Mouse (Mus musculus): ENCODE results near the gene Adh1. TPM values are rescaled to one million over a fixed set of nuclear protein-coding genes. Genes with fewer than 3 reads are reported as not detected.

The Adh1 gene
- polyA plus RNA-seq, 1 experiment from 2014 or later = 14.0 TPM

GRCm38 (mm10) chr3:138224363-138224954 is 36.3 kb upstream of the Adh1 start:
- H3K9ac ChIP-seq (ENCODE audit: low read length) = no peak overlapping the region

DNA sequence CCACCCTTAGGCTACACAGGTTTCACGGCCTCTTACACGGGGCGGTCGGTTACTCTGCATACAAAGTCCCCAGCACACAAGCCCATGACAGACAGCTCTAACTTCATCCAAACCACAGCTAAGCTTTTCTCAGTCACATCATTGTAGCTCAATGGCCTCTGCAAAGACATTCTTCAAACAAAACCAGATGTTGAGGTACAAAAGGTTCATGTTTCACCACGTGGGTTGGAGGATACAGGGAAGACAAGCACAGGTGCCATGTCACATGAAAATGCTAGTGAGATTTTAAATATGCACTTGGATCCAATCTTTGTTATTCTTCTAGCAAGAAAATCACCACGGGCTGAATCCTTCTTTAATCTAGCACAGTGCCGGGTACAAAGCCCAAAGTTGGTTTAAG is 35.5 kb upstream of the Adh1 start:
- H3K4me1 ChIP-seq (ENCODE audit: control insufficient read depth, insufficient read depth, low read length) = no peaks in the 10 kb centered on the region
- H3K27ac ChIP-seq (ENCODE audit: low read length) = no peak overlapping the region
- no peak overlapping the region for H3K4me2 ChIP-seq (ENCODE audit: low read depth, low read length)
- ATAC-seq (replicated peaks; ENCODE audit: extremely low read depth, insufficient read depth, low FRiP score) = no peak
- no peaks in the 10 kb centered on the region for H3K9me3 ChIP-seq (replicated peaks; ENCODE audit: control insufficient read depth, low read length)
- WGBS = 77% methylated on average over 6 of the region's 7 CpGs
- no peaks in the 10 kb centered on the region for H3K27me3 ChIP-seq (ENCODE audit: control insufficient read depth, insufficient read depth, low read length)
- H3K9ac ChIP-seq (ENCODE audit: low read length) = no peak overlapping the region
- no peaks in the 10 kb centered on the region for H3K36me3 ChIP-seq (ENCODE audit: control insufficient read depth, insufficient read depth)
- no peak overlapping the region for H3K4me3 ChIP-seq (ENCODE audit: low read length)

More at GRCm38 (mm10) chr3:138224363-138224954, 36.3 kb upstream of the Adh1 start:
- no peak overlapping the region for H3K4me2 ChIP-seq (ENCODE audit: low read depth, low read length)
- no peaks in the 10 kb centered on the region for H3K9me3 ChIP-seq (replicated peaks; ENCODE audit: control insufficient read depth, low read length)
- H3K36me3 ChIP-seq (ENCODE audit: control insufficient read depth, insufficient read depth) = no peaks in the 10 kb centered on the region
- no peaks in the 10 kb centered on the region for H3K27me3 ChIP-seq (ENCODE audit: control insufficient read depth, insufficient read depth, low read length)
- no peak overlapping the region for H3K4me3 ChIP-seq (ENCODE audit: low read length)
- ATAC-seq (replicated peaks; ENCODE audit: extremely low read depth, insufficient read depth, low FRiP score) = no peak
- 83% methylated on average over 13 of the region's 13 CpGs for WGBS
- H3K27ac ChIP-seq (ENCODE audit: low read length) = no peak overlapping the region
- H3K4me1 ChIP-seq (ENCODE audit: control insufficient read depth, insufficient read depth, low read length) = no peaks in the 10 kb centered on the region

DNA sequence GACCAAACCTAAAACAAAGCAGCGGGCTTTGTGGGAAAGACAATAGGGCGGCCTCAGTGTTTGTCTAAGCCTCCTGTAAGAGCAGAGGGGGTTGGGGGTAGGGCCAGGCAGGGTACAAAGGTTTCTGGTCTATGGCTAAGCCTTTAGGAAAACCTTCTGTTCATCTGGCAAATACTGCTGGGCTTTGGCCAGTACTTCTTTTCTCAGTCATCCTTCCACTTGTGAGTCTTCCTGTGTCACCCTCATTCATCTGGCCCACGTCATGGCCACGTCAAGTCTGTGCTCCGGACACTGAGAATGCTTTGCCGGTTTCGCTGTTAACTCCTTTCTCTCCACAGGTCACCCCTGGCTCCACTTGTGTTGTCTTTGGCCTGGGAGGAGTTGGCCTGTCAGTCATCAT is 34.9 kb upstream of the Adh1 start:
- Histone ChIP-seq H3K27me3 (ENCODE audit: control insufficient read depth, insufficient read depth, low read length) (no peaks in the 10 kb centered on the region), H3K36me3 (ENCODE audit: control insufficient read depth, insufficient read depth) (no peaks in the 10 kb centered on the region), H3K9me3 (replicated peaks; ENCODE audit: control insufficient read depth, low read length) (no peaks in the 10 kb centered on the region), H3K4me1 (ENCODE audit: control insufficient read depth, insufficient read depth, low read length) (no peaks in the 10 kb centered on the region), H3K4me3 (ENCODE audit: low read length) (no peak overlapping the region), H3K27ac (ENCODE audit: low read length) (no peak overlapping the region), H3K9ac (ENCODE audit: low read length) (no peak overlapping the region), H3K4me2 (ENCODE audit: low read depth, low read length) (no peak overlapping the region)
- ATAC-seq (replicated peaks; ENCODE audit: extremely low read depth, insufficient read depth, low FRiP score) = no peak
- 42% methylated on average over 7 of the region's 7 CpGs for WGBS

GRCm38 (mm10) chr3:138226476-138226875 is 34.3 kb upstream of the Adh1 start:
- no peaks in the 10 kb centered on the region for H3K9me3 ChIP-seq (replicated peaks; ENCODE audit: control insufficient read depth, low read length)
- H3K36me3 ChIP-seq (ENCODE audit: control insufficient read depth, insufficient read depth) = no peaks in the 10 kb centered on the region
- ATAC-seq (replicated peaks; ENCODE audit: extremely low read depth, insufficient read depth, low FRiP score) = no peak
- H3K9ac ChIP-seq (ENCODE audit: low read length) = no peak overlapping the region
- H3K4me3 ChIP-seq (ENCODE audit: low read length) = no peak overlapping the region
- no peaks in the 10 kb centered on the region for H3K27me3 ChIP-seq (ENCODE audit: control insufficient read depth, insufficient read depth, low read length)
- H3K4me1 ChIP-seq (ENCODE audit: control insufficient read depth, insufficient read depth, low read length) = no peaks in the 10 kb centered on the region
- H3K4me2 ChIP-seq (ENCODE audit: low read depth, low read length) = no peak overlapping the region
- 90% methylated on average over 6 of the region's 6 CpGs for WGBS
- H3K27ac ChIP-seq (ENCODE audit: low read length) = no peak overlapping the region

GRCm38 (mm10) chr3:138227082-138227481 is 33.7 kb upstream of the Adh1 start:
- Histone ChIP-seq H3K9me3 (replicated peaks; ENCODE audit: control insufficient read depth, low read length) (no peaks in the 10 kb centered on the region), H3K27ac (ENCODE audit: low read length) (no peak overlapping the region), H3K9ac (ENCODE audit: low read length) (no peak overlapping the region), H3K27me3 (ENCODE audit: control insufficient read depth, insufficient read depth, low read length) (no peaks in the 10 kb centered on the region), H3K4me1 (ENCODE audit: control insufficient read depth, insufficient read depth, low read length) (no peaks in the 10 kb centered on the region), H3K4me3 (ENCODE audit: low read length) (no peak overlapping the region), H3K36me3 (ENCODE audit: control insufficient read depth, insufficient read depth) (no peaks in the 10 kb centered on the region), H3K4me2 (ENCODE audit: low read depth, low read length) (no peak overlapping the region)
- ATAC-seq (replicated peaks; ENCODE audit: extremely low read depth, insufficient read depth, low FRiP score) = no peak
- 96% methylated on average over 2 of the region's 2 CpGs for WGBS

DNA sequence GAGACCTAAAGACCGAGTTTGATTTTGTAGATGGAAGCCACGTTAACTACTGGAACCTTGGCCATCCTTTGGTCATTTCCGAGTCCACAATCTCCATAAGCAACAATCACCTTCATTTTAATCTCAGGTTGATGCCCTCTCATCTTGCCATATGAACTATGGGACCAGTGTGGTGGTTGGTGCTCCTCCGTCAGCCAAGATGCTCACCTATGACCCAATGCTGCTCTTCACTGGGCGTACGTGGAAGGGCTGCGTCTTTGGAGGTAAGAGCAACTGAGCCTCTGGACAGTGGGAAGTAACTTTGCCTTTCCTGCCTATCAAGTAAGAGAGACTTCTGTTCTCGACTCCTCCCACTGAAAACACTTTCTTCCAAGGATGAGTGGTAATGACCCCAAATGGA is 33.0 kb upstream of the Adh1 start:
- WGBS = 89% methylated on average over 8 of the region's 8 CpGs
- ATAC-seq (replicated peaks; ENCODE audit: extremely low read depth, insufficient read depth, low FRiP score) = no peak
- no peaks in the 10 kb centered on the region for H3K27me3 ChIP-seq (ENCODE audit: control insufficient read depth, insufficient read depth, low read length)

GRCm38 (mm10) chr3:138229448-138229847 is 31.3 kb upstream of the Adh1 start:
- no peak overlapping the region for H3K27ac ChIP-seq (ENCODE audit: low read length)
- 88% methylated on average over 1 of the region's 1 CpGs for WGBS
- H3K27me3 ChIP-seq (ENCODE audit: control insufficient read depth, insufficient read depth, low read length) = no peaks in the 10 kb centered on the region
- H3K4me1 ChIP-seq (ENCODE audit: control insufficient read depth, insufficient read depth, low read length) = no peaks in the 10 kb centered on the region
- no peaks in the 10 kb centered on the region for H3K9me3 ChIP-seq (replicated peaks; ENCODE audit: control insufficient read depth, low read length)
- no peak overlapping the region for H3K9ac ChIP-seq (ENCODE audit: low read length)
- no peaks in the 10 kb centered on the region for H3K36me3 ChIP-seq (ENCODE audit: control insufficient read depth, insufficient read depth)
- ATAC-seq (replicated peaks; ENCODE audit: extremely low read depth, insufficient read depth, low FRiP score) = no peak
- H3K4me2 ChIP-seq (ENCODE audit: low read depth, low read length) = no peak overlapping the region
- H3K4me3 ChIP-seq (ENCODE audit: low read length) = no peak overlapping the region

More for the DNA sequence above, 33.0 kb upstream of the Adh1 start:
- Histone ChIP-seq H3K9me3 (replicated peaks; ENCODE audit: control insufficient read depth, low read length) (no peaks in the 10 kb centered on the region), H3K4me2 (ENCODE audit: low read depth, low read length) (no peak overlapping the region), H3K4me3 (ENCODE audit: low read length) (no peak overlapping the region), H3K9ac (ENCODE audit: low read length) (no peak overlapping the region), H3K36me3 (ENCODE audit: control insufficient read depth, insufficient read depth) (no peaks in the 10 kb centered on the region), H3K27ac (ENCODE audit: low read length) (no peak overlapping the region), H3K4me1 (ENCODE audit: control insufficient read depth, insufficient read depth, low read length) (no peaks in the 10 kb centered on the region)

- H3K4me3 ChIP-seq (ENCODE audit: low read length) = no peak overlapping the region
- H3K9me3 ChIP-seq (replicated peaks; ENCODE audit: control insufficient read depth, low read length) = no peaks in the 10 kb centered on the region
- no peak for ATAC-seq (replicated peaks; ENCODE audit: extremely low read depth, insufficient read depth, low FRiP score)
- H3K4me1 ChIP-seq (ENCODE audit: control insufficient read depth, insufficient read depth, low read length) = no peaks in the 10 kb centered on the region
- H3K27ac ChIP-seq (ENCODE audit: low read length) = no peak overlapping the region
- H3K27me3 ChIP-seq (ENCODE audit: control insufficient read depth, insufficient read depth, low read length) = no peaks in the 10 kb centered on the region
- no peak overlapping the region for H3K4me2 ChIP-seq (ENCODE audit: low read depth, low read length)
- 76% methylated on average over 3 of the region's 3 CpGs for WGBS
- H3K9ac ChIP-seq (ENCODE audit: low read length) = no peak overlapping the region
- H3K36me3 ChIP-seq (ENCODE audit: control insufficient read depth, insufficient read depth) = no peaks in the 10 kb centered on the region
Observed at GRCm38 (mm10) chr3:138230266-138230665, 30.5 kb upstream of the Adh1 start.

DNA sequence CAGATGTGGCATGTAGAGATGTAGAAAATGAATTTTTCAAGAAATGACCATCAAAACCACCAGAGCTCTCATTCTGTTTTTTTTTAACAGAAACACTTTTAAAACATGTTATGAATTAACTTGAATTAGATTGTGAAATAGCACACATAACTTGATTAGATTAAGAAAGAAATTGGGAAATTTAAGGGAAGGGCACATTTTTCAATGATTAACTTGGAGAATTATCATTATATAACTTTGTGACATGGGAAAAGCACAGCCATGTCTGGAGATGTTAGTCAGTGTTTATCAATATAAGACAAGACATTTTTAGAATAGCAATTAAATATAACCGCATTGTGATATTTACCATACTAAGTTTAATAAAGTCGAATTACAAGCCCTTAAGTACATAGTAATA is 29.3 kb upstream of the Adh1 start:
- no peak overlapping the region for H3K4me2 ChIP-seq (ENCODE audit: low read depth, low read length)
- no peak overlapping the region for H3K27ac ChIP-seq (ENCODE audit: low read length)
- H3K36me3 ChIP-seq (ENCODE audit: control insufficient read depth, insufficient read depth) = no peaks in the 10 kb centered on the region
- H3K9ac ChIP-seq (ENCODE audit: low read length) = no peak overlapping the region
- ATAC-seq (replicated peaks; ENCODE audit: extremely low read depth, insufficient read depth, low FRiP score) = no peak
- no peaks in the 10 kb centered on the region for H3K4me1 ChIP-seq (ENCODE audit: control insufficient read depth, insufficient read depth, low read length)
- H3K27me3 ChIP-seq (ENCODE audit: control insufficient read depth, insufficient read depth, low read length) = no peaks in the 10 kb centered on the region
- H3K4me3 ChIP-seq (ENCODE audit: low read length) = no peak overlapping the region
- no peaks in the 10 kb centered on the region for H3K9me3 ChIP-seq (replicated peaks; ENCODE audit: control insufficient read depth, low read length)
- WGBS = 75% methylated on average over 2 of the region's 2 CpGs
